Mouse (Mus musculus) urinary bladder, adult 18-20 months (tissue): Measurements from ENCODE around the gene Pbxip1.

Experiments
- DNase-seq, 2 experiments: peaks; one replicate each; pipeline ENCODE4 v3.0.0; 2022; ENCODE audit warnings: low spot score in 2 of 2, mixed read lengths in 2 of 2

Gene Pbxip1

GRCm38 (mm10) chr3:89436176-89437113 is at the start of gene Pbxip1:
Gene Pbxip1, plus strand, starts transcription at chr3:89436706.
- DNase-seq: peak; percentile 53 to 62

GRCm38 (mm10) chr3:89387632-89388031 is 48.9 kb upstream of the Pbxip1 start:
- DNase-seq: peak in 1 of 2 experiments; percentile 49

- DNase-seq: peak in 1 of 2 experiments; percentile 41
Measured at GRCm38 (mm10) chr3:89388134-89388881, 48.2 kb upstream of the Pbxip1 start.

GRCm38 (mm10) chr3:89388901-89389740 is 47.4 kb upstream of the Pbxip1 start:
- no peak for DNase-seq

- DNase-seq: peak in 1 of 2 experiments; percentile 47
Measured at GRCm38 (mm10) chr3:89390111-89390515, 46.4 kb upstream of the Pbxip1 start.

- no peak for DNase-seq
Measured at GRCm38 (mm10) chr3:89390699-89391662, 45.5 kb upstream of the Pbxip1 start.

GRCm38 (mm10) chr3:89391663-89392511 is 44.6 kb upstream of the Pbxip1 start:
- peak; percentile 67 to 69 for DNase-seq

- peak in 1 of 2 experiments; percentile 51 for DNase-seq
Measured at GRCm38 (mm10) chr3:89392871-89393311, 43.6 kb upstream of the Pbxip1 start.

- DNase-seq: peak; percentile 97 to 99
Measured at GRCm38 (mm10) chr3:89393605-89394004, 42.9 kb upstream of the Pbxip1 start.

GRCm38 (mm10) chr3:89394006-89394893 is 42.3 kb upstream of the Pbxip1 start, which contains the start of gene Zbtb7b:
Gene Zbtb7b, minus strand, starts transcription at chr3:89394776.
- peak; percentile 84 to 88 for DNase-seq

GRCm38 (mm10) chr3:89394894-89395256 is 41.6 kb upstream of the Pbxip1 start:
- peak; percentile 69 to 75 for DNase-seq

GRCm38 (mm10) chr3:89395419-89395805 is 41.1 kb upstream of the Pbxip1 start:
- no peak for DNase-seq

GRCm38 (mm10) chr3:89395806-89396653 is 40.5 kb upstream of the Pbxip1 start:
- DNase-seq: peak in 1 of 2 experiments; percentile 64

- DNase-seq: no peak
Measured at GRCm38 (mm10) chr3:89396654-89397005, 39.9 kb upstream of the Pbxip1 start.

GRCm38 (mm10) chr3:89401329-89401728 is 35.2 kb upstream of the Pbxip1 start:
- DNase-seq: no peak

- no peak for DNase-seq
Measured at GRCm38 (mm10) chr3:89402693-89403092, 33.8 kb upstream of the Pbxip1 start, which contains the start of gene Lenep. Gene Lenep, minus strand, starts transcription at chr3:89402793.

- DNase-seq: no peak
Measured at GRCm38 (mm10) chr3:89406887-89407286, 29.6 kb upstream of the Pbxip1 start.
